Mouse (Mus musculus) CD8-positive naive resting alpha-beta T cell, adult 2 months (primary cell): ENCODE measurements around the gene Spns2.

Experiments used
- DNase-seq, 2 experiments: peaks; one replicate each; pipeline ENCODE4 v3.0.0; 2022; ENCODE audit warnings: low read depth in 2 of 2, low spot score in 2 of 2

Gene Spns2

GRCm38 (mm10) chr11:72411945-72412344 lies 77.8 kb downstream of the Spns2 start:
- DNase-seq, result no peak

- DNase-seq, result no peak
Observed at GRCm38 (mm10) chr11:72411093-72411921, 78.4 kb downstream of the Spns2 start, which contains the start of gene Smtnl2. Smtnl2 (minus strand) TSS chr11:72411713.

GRCm38 (mm10) chr11:72410521-72411092 lies 79.1 kb downstream of the Spns2 start:
- no peak for DNase-seq

DNA sequence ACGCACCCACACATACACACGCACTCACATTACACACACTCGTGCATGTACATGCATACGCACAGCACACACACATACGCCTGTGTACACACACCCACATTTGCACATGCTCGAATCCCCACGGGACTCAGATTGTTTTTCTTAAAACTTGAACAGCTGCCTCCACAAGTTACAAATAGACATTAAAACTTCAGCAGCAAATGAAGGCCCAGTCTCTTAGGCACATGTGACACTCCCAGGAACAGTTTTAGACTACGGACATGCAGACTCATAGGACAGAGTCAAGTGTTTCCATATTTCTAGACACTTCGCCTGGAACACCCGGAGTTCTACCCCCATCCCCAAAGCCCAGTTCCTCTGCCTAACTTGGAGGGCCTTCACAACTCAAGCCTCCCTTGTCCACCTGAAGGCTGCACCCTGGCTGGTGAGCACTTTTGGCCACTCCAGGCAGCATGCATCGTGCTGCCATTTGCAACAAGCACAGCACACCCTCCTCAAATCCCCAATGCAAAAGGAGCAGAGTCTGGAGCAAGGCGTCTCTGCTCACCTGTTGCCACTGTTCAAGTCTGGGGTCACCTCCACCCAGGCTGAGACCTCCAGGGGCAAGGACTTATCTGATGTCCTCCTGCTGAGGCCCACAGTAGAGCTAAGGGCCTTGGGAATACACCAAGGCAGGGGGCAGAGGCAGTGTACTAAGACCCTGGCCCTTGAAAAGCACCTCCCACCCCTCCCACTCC lies 79.9 kb downstream of the Spns2 start:
- no peak for DNase-seq

DNA sequence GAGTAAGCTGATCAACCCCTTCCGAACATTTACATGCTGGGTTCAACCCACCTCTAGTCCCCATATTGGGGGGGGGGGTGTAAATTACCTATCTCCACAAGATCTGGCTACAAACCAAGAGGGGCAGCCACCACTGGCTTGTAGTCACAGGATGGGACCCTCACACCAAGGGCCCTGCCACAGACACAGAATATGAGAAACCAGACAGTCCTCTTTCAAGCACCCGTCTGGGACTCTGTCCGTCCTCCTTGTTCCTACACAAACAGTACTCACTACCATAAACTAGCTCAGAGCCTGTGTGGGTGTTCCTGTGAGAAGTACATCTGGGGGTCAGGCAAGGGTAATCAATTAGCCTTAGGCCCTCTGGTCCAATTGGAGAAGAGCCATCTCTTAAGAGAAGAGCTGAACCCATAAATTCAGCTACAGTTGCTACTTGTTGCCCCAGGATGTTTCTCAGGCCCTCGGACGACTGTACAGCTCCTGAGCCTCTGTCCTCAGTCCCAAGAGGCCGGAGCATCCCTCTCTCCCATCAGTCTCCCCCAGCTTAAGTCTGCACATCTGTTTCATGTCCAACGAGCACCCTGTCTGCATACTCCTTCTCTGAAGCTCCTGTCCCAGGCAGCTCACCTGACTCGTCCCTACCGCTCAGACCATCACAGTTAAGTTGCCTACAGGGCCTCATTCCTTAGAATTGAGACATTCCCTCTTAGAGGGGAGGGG lies 81.1 kb downstream of the Spns2 start:
- DNase-seq, result no peak

DNA sequence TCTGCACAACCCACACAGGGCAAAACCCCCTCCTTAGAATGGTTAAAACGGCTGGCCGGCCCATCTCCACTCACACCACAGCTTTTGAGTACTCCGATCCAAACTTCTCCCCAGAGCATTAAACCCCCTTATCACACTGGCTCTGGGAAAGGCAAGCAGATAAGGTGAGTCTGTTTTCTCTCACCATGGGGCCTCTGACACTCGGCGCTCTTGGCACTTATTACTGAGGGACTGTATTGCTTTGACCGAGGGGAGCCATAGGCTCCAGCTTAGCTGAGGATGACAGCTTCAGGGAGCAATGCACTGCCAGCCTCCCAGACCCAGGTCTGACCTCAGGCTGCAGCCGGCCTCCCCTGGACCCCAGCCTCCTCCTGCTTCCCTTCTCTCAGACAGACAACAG lies 82.1 kb downstream of the Spns2 start:
- DNase-seq, result no peak

GRCm38 (mm10) chr11:72407081-72407480 lies 82.6 kb downstream of the Spns2 start:
- no peak for DNase-seq

DNA sequence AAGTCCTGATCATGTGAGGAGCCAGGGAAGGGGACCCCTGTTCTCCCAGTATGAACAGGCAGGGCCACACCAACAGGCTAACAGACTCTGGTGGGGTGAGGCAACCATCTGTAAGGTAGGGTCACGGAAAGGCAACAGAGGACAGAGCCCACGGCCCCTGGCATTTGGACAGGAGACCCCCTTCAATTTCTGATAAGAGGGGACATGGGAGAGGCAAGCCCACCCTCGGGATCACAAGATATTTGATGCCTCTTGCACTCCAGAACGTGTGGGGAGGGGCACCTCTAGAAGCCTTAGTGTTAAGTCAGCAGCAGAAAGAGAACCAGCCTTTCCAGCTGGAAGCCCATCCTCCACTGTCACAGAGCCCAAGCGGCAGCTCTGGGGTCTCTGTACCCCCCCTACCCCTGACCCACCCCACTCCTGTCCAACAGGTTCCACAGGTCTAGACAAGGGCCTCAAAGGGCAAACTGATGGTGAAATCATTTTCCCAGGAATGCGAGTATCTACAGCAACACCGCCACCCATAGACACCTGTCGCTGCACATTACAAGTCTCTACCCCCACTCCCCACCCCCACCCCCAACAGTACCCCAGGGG lies 83.5 kb downstream of the Spns2 start:
- DNase-seq, result no peak

- no peak for DNase-seq
Observed at GRCm38 (mm10) chr11:72405532-72405931, 84.2 kb downstream of the Spns2 start.

DNA sequence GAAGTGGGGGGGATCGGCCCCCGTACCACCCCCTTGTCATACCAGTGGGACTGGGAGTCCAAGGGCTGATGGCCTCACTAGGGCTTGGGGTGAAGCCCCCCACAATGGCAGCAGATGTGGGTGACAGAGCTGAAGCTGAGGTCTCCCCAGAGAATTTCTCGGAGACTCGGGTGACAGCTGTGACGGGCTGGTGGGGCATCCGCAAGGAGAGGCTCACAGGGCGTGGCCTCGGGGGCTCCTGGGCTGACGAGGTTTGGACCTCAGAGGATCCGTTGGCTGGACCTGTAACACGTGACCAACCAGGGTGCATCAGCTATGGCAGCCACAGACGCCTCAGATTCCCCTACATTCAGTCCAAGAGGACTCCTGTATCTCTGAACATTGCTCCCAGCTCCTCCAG lies 86.7 kb downstream of the Spns2 start:
- DNase-seq, result no peak

- DNase-seq, result no peak
Observed at GRCm38 (mm10) chr11:72402017-72402416, 87.7 kb downstream of the Spns2 start.
